ENCODE assay signal across 15 mouse cellular contexts in genomic region chr2:166551831-166552498, GRCm38 (mm10).
DNase-seq lines count a peak whose midpoint lies in the region; ATAC-seq and TF ChIP-seq lines count a peak whose summit lies in the region.
"Had no signal": no experiment of that assay in that cellular context is flagged by ENCODE, and none has a peak within 500 bp of the region (broad histone marks: within the 10 kb centered on the region; RNA-seq: fewer than 3 reads in every experiment).

No protein-coding gene starts in this region.

- H3K27ac ChIP-seq in hindbrain, embryonic 14.5 days: peak overlapping the region; percentile 20; the same call in 1 of the 2 replicates
- H3K27ac ChIP-seq in hindbrain, embryonic 16.5 days (ENCODE audit: low read depth, low read length): no peak overlapping the region
- H3K27ac ChIP-seq in forebrain, embryonic 16.5 days (ENCODE audit: low read length): no peak overlapping the region
- H3K27ac ChIP-seq in neural tube, embryonic 13.5 days (replicated peaks): peak overlapping the region; percentile 69
- H3K27ac ChIP-seq in heart, adult 2 months: no peak overlapping the region
- H3K27ac ChIP-seq: lung, embryonic 15.5 days had no signal

- TF ChIP-seq CTCF in heart, adult 2 months (IDR thresholded peaks at IDR 0.05): no peak

- H3K4me1 ChIP-seq in hindbrain, embryonic 14.5 days (replicated peaks; ENCODE audit: control insufficient read depth, insufficient read depth, low read length): peaks cover 12% of the 10 kb centered on the region; the same call in 1 of the 2 replicates
- H3K4me1 ChIP-seq in hindbrain, embryonic 16.5 days (ENCODE audit: control insufficient read depth, insufficient read depth, low read depth, low read length): no peaks in the 10 kb centered on the region; the same call in none of the 2 replicates
- peaks cover 28% of the 10 kb centered on the region for H3K4me1 ChIP-seq in forebrain, embryonic 16.5 days (replicated peaks; ENCODE audit: control insufficient read depth, insufficient read depth, low read length)
- peaks cover 45% of the 10 kb centered on the region for H3K4me1 ChIP-seq in neural tube, embryonic 13.5 days (replicated peaks)
- H3K4me1 ChIP-seq in heart, adult 2 months (ENCODE audit: control insufficient read depth, insufficient read depth, low read length): no peaks in the 10 kb centered on the region

- 30% methylated on average over 15 of the region's 15 CpGs for WGBS in hindbrain, embryonic 14.5 days
- 38% methylated on average over 15 of the region's 15 CpGs for WGBS in hindbrain, embryonic 16.5 days
- WGBS in forebrain, embryonic 16.5 days: 17% methylated on average over 15 of the region's 15 CpGs
- 26% methylated on average over 15 of the region's 15 CpGs for WGBS in neural tube, embryonic 13.5 days
- WGBS in heart, adult 2 months: 95% methylated on average over 15 of the region's 15 CpGs

- intact Hi-C loops in heart, adult 2 months (cut with DNase I): no loop called here

- no peak overlapping the region for H3K4me3 ChIP-seq in hindbrain, embryonic 14.5 days (replicated peaks; ENCODE audit: low read length)
- no peak overlapping the region for H3K4me3 ChIP-seq in hindbrain, embryonic 16.5 days (ENCODE audit: low read length)
- no peak overlapping the region for H3K4me3 ChIP-seq in forebrain, embryonic 16.5 days (replicated peaks; ENCODE audit: low read length)
- H3K4me3 ChIP-seq in neural tube, embryonic 13.5 days: no peak overlapping the region
- no peak overlapping the region for H3K4me3 ChIP-seq in heart, adult 2 months
- H3K4me3 ChIP-seq: lung, embryonic 15.5 days; megakaryocyte, embryonic 14.5 days had no signal

- no peak for TF ChIP-seq EP300 in heart, adult 2 months (IDR thresholded peaks at IDR 0.05; ENCODE audit: insufficient read depth, low read depth, low read length)

- no peak for TF ChIP-seq POLR2A in heart, adult 2 months (IDR thresholded peaks at IDR 0.05; ENCODE audit: insufficient read depth, low read depth, low read length)

- H3K27me3 ChIP-seq in hindbrain, embryonic 14.5 days (ENCODE audit: control insufficient read depth, insufficient read depth, low read length): no peaks in the 10 kb centered on the region
- peaks cover 3% of the 10 kb centered on the region; the same call in 1 of the 2 replicates for H3K27me3 ChIP-seq in hindbrain, embryonic 16.5 days (replicated peaks; ENCODE audit: control insufficient read depth, insufficient read depth, low read length)
- no peaks in the 10 kb centered on the region for H3K27me3 ChIP-seq in forebrain, embryonic 16.5 days (replicated peaks; ENCODE audit: control insufficient read depth, insufficient read depth, low read length)
- peaks cover 10% of the 10 kb centered on the region; the same call in 1 of the 2 replicates for H3K27me3 ChIP-seq in neural tube, embryonic 13.5 days
- H3K27me3 ChIP-seq in heart, adult 2 months (ENCODE audit: control insufficient read depth, insufficient read depth, low read length): no peaks in the 10 kb centered on the region
- H3K27me3 ChIP-seq: lung, embryonic 15.5 days had no signal

- no peak overlapping the region for H3K9ac ChIP-seq in hindbrain, embryonic 14.5 days
- H3K9ac ChIP-seq in hindbrain, embryonic 16.5 days (ENCODE audit: low read depth, low read length): no peak overlapping the region
- no peak overlapping the region for H3K9ac ChIP-seq in forebrain, embryonic 16.5 days (replicated peaks; ENCODE audit: low read depth, low read length)
- H3K9ac ChIP-seq in neural tube, embryonic 13.5 days: no peak overlapping the region; the same call in 1 of the 2 replicates
- no peak overlapping the region for H3K9ac ChIP-seq in heart, adult 2 months (ENCODE audit: low read depth, low read length)
- H3K9ac ChIP-seq: lung, embryonic 15.5 days had no signal

- H3K4me2 ChIP-seq in hindbrain, embryonic 14.5 days (replicated peaks): no peak overlapping the region
- no peak overlapping the region for H3K4me2 ChIP-seq in hindbrain, embryonic 16.5 days (ENCODE audit: low read length)
- no peak overlapping the region for H3K4me2 ChIP-seq in forebrain, embryonic 16.5 days (ENCODE audit: low read length)
- H3K4me2 ChIP-seq in neural tube, embryonic 13.5 days: no peak overlapping the region
- H3K4me2 ChIP-seq: heart, embryonic 11.5 days; lung, embryonic 15.5 days had no signal

- H3K79me2 ChIP-seq in heart, adult 2 months (replicated peaks; ENCODE audit: control insufficient read depth, insufficient read depth, low read length): no peaks in the 10 kb centered on the region

- DNase-seq in hindbrain, embryonic 14.5 days (ENCODE audit: low spot score): no peak
- DNase-seq in brain, adult 2 months (ENCODE audit: low read depth, low spot score): peak; percentile 63
- no peak for DNase-seq in T-cell, adult 2 months (ENCODE audit: low spot score)
- no peak for DNase-seq in heart, adult 2 months
- DNase-seq: cerebellum, adult 8-10 months; heart, postnatal 4 days; kidney, adult 9 months; thymus, adult 2 months had no signal

- ATAC-seq in hindbrain, embryonic 14.5 days (ENCODE audit: low FRiP score): no peak
- no peak for ATAC-seq in hindbrain, embryonic 16.5 days
- peak; percentile 51 for ATAC-seq in forebrain, embryonic 16.5 days
- no peak for ATAC-seq in neural tube, embryonic 13.5 days (ENCODE audit: low read depth)
- ATAC-seq in granulocyte monocyte progenitor cell, adult 5-6 weeks (replicated peaks; ENCODE audit: poor library complexity, severe bottlenecking): no peak

- H3K36me3 ChIP-seq in hindbrain, embryonic 14.5 days (replicated peaks; ENCODE audit: control insufficient read depth, insufficient read depth): no peaks in the 10 kb centered on the region
- H3K36me3 ChIP-seq in hindbrain, embryonic 16.5 days (ENCODE audit: control insufficient read depth, insufficient read depth, low read length): no peaks in the 10 kb centered on the region
- no peaks in the 10 kb centered on the region for H3K36me3 ChIP-seq in forebrain, embryonic 16.5 days (ENCODE audit: control insufficient read depth, insufficient read depth)
- no peaks in the 10 kb centered on the region for H3K36me3 ChIP-seq in neural tube, embryonic 13.5 days
- H3K36me3 ChIP-seq in heart, adult 2 months (ENCODE audit: control insufficient read depth, insufficient read depth, low read length): no peaks in the 10 kb centered on the region
- H3K36me3 ChIP-seq: lung, embryonic 15.5 days had no signal

- no peaks in the 10 kb centered on the region for H3K9me3 ChIP-seq in hindbrain, embryonic 14.5 days (ENCODE audit: control insufficient read depth, low read length)
- no peaks in the 10 kb centered on the region for H3K9me3 ChIP-seq in hindbrain, embryonic 16.5 days (ENCODE audit: control insufficient read depth, low read length)
- no peaks in the 10 kb centered on the region for H3K9me3 ChIP-seq in forebrain, embryonic 16.5 days (ENCODE audit: control insufficient read depth, low read length)
- H3K9me3 ChIP-seq in neural tube, embryonic 13.5 days: 0 out of 2 replicates have a peak, but pooled peaks cover 3% of the 10 kb centered on the region
- H3K9me3 ChIP-seq: lung, embryonic 15.5 days had no signal

Comparison
In these comparisons a context has a peak if more than half of its experiments do, and no peak if none do; other contexts are left out.
1. H3K27ac ChIP-seq: peak in hindbrain, embryonic 14.5 days (single experiment) and neural tube, embryonic 13.5 days (single experiment); none in hindbrain, embryonic 16.5 days (single experiment), forebrain, embryonic 16.5 days (single experiment) and heart, adult 2 months (single experiment).